ENCODE assay signal across 8 mouse cellular contexts in genomic region chr6:124415347-124416088, GRCm38 (mm10). TPM values are rescaled to one million over a fixed set of nuclear protein-coding genes. Genes with fewer than 3 reads are reported as not detected.
DNase-seq lines count a peak whose midpoint lies in the region; ATAC-seq lines count a peak whose summit lies in the region.

No protein-coding gene starts in this region.

- peak; percentile 82 for ATAC-seq in frontal cortex, adult (ENCODE audit: low TSS enrichment)
- peak; percentile 40 for ATAC-seq in lung, embryonic 16.5 days (ENCODE audit: low read depth)

- H3K4me2 ChIP-seq in lung, embryonic 16.5 days (ENCODE audit: low read depth, low read length) = peak overlapping the region; percentile 64

- peak overlapping the region; percentile 80 for H3K9ac ChIP-seq in lung, embryonic 16.5 days (ENCODE audit: low read length)

- no peaks in the 10 kb centered on the region for H3K9me3 ChIP-seq in hindbrain, embryonic 10.5 days
- no peaks in the 10 kb centered on the region for H3K9me3 ChIP-seq in lung, embryonic 16.5 days (ENCODE audit: control insufficient read depth, low read length)

- peaks cover 26% of the 10 kb centered on the region for H3K4me1 ChIP-seq in hindbrain, embryonic 10.5 days (replicated peaks)
- H3K4me1 ChIP-seq in lung, embryonic 16.5 days (replicated peaks; ENCODE audit: control insufficient read depth, insufficient read depth, low read length) = peaks cover 8% of the 10 kb centered on the region; the same call in 1 of the 2 replicates

- peak overlapping the region; percentile 96 for H3K27ac ChIP-seq in hindbrain, embryonic 10.5 days
- peak overlapping the region; percentile 76 for H3K27ac ChIP-seq in lung, embryonic 16.5 days (ENCODE audit: low read length)

- DNase-seq in Muller cell, postnatal 12 days (ENCODE audit: inconsistent ontology term) = peak; percentile 67
- DNase-seq in cerebellum, adult 9-10 months = peak; percentile 95
- peak; percentile 63 for DNase-seq in hindbrain, embryonic 10.5 days (ENCODE audit: low spot score)
- peak; percentile 86 for DNase-seq in layer of hippocampus, adult 9-11 months
- peak; percentile 55 for DNase-seq in ovary, postnatal 10 days (ENCODE audit: low spot score)
- DNase-seq in thymus, postnatal 0 days (ENCODE audit: low spot score) = peak; percentile 80

- no peaks in the 10 kb centered on the region for H3K27me3 ChIP-seq in hindbrain, embryonic 10.5 days (ENCODE audit: insufficient read depth, poor library complexity, severe bottlenecking)
- no peaks in the 10 kb centered on the region for H3K27me3 ChIP-seq in lung, embryonic 16.5 days (ENCODE audit: control insufficient read depth, insufficient read depth, low read depth, low read length)

- WGBS in hindbrain, embryonic 10.5 days = 4% methylated on average over 21 of the region's 21 CpGs
- 6% methylated on average over 21 of the region's 21 CpGs for WGBS in lung, embryonic 16.5 days

- peaks cover 29% of the 10 kb centered on the region for H3K36me3 ChIP-seq in hindbrain, embryonic 10.5 days
- peaks cover 6% of the 10 kb centered on the region; the same call in 1 of the 2 replicates for H3K36me3 ChIP-seq in lung, embryonic 16.5 days (ENCODE audit: control insufficient read depth, insufficient read depth, low read length)

- peak overlapping the region; percentile 91 for H3K4me3 ChIP-seq in hindbrain, embryonic 10.5 days
- peak overlapping the region; percentile 75 for H3K4me3 ChIP-seq in lung, embryonic 16.5 days (ENCODE audit: low read length)

RNA-seq across cellular contexts. Expression of gene Pex5, which starts 0.7 kb away (rescaled TPM):
- 46.9 and 51.7 TPM in 2 replicates for polyA plus RNA-seq in hindbrain, embryonic 10.5 days (2016; fragmentation: Nextera tagmentation; extraction: Ambion mirVana)
- 39.9 and 40.2 TPM in 2 replicates for polyA plus RNA-seq in lung, embryonic 16.5 days (2015; fragmentation: Nextera tagmentation; extraction: Ambion mirVana)
- 26.4 and 29.9 TPM in 2 replicates for polyA plus RNA-seq in thymus, postnatal 0 days (2015; fragmentation: Nextera tagmentation; extraction: Ambion mirVana)

RNA-seq across cellular contexts. Expression of gene Clstn3, which starts 49.1 kb away (rescaled TPM):
- 8.8 and 20.4 TPM in 2 replicates for polyA plus RNA-seq in hindbrain, embryonic 10.5 days (2016; fragmentation: Nextera tagmentation; extraction: Ambion mirVana)
- polyA plus RNA-seq in lung, embryonic 16.5 days (2015; fragmentation: Nextera tagmentation; extraction: Ambion mirVana) = 2.0 and 2.3 TPM in 2 replicates
- polyA plus RNA-seq in thymus, postnatal 0 days (2015; fragmentation: Nextera tagmentation; extraction: Ambion mirVana) = 2.7 and 2.9 TPM in 2 replicates

Comparison
In these comparisons a context has a peak if more than half of its experiments do, and no peak if none do; other contexts are left out.
1. Peak in every context shown above with its lines: DNase-seq, ATAC-seq, H3K4me3 ChIP-seq and H3K27ac ChIP-seq.